Mouse (Mus musculus): ENCODE results near the gene Ankrd11. TPM values are rescaled to one million over a fixed set of nuclear protein-coding genes. Genes with fewer than 3 reads are reported as not detected.

Ankrd11 gene
- total and polyA plus RNA-seq, 2 experiments from 2014 or later: 75.9 to 96.6 TPM

DNA sequence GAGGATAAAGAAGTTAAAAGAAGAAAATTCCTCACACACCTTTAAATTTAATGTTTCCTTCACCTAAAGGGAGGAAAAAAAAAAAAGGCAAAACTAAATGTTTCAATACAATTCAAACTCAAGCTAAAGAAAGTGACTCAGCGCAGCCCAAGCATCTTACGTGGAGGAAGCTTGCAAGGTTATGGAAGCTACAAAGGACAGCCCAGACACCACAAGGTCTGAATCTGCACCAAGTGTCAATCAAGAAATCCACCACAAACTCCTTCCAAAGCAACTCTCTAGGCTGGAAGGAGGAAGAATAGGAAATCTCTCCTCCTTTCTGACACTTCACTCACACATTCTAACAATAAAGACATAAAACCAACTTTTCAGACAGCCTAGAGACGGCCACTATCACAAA lies 62.7 kb downstream of the Ankrd11 start:
- Histone ChIP-seq H3K9ac (replicated peaks; ENCODE audit: low read length) (no peak overlapping the region), H3K27ac (no peak overlapping the region), H3K4me3 (ENCODE audit: low read length) (no peak overlapping the region), H3K4me2 (ENCODE audit: low read depth, low read length) (no peak overlapping the region), H3K36me3 (ENCODE audit: insufficient read depth, low read length) (no peaks in the 10 kb centered on the region), H3K4me1 (ENCODE audit: insufficient read depth, low read length) (peaks cover 5% of the 10 kb centered on the region; the same call in 1 of the 2 replicates), H3K27me3 (ENCODE audit: insufficient read depth, low read length) (no peaks in the 10 kb centered on the region), H3K9me3 (ENCODE audit: low read length) (no peaks in the 10 kb centered on the region)
- TF ChIP-seq CTCF (IDR thresholded peaks at IDR 0.05; ENCODE audit: low read depth): no peak
- WGBS: 87% methylated on average over 3 of the region's 3 CpGs
- DNase-seq (ENCODE audit: low spot score) (no peak), ATAC-seq (no peak)

DNA sequence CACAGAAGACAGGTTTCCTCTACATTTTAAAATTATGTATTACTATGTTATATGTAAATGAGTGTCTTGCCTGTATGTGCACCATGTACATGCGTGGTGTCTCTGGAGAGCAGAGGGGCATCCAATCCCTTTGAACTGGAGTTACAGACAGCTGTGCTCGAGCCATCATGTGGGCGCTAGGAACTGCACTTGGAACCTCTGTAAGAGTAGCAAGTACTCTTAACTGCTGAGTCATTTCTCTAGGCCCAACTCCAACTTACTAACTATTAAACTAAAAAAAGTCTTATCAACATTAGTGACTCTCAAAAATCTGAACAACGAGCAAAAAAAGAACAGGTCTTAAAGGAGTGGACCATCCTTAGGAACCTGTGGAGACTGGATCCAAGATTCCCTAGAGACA lies 66.0 kb downstream of the Ankrd11 start:
- Histone ChIP-seq H3K27me3 (ENCODE audit: insufficient read depth, low read length) (no peaks in the 10 kb centered on the region), H3K4me2 (ENCODE audit: low read depth, low read length) (no peak overlapping the region), H3K27ac (no peak overlapping the region), H3K4me1 (ENCODE audit: insufficient read depth, low read length) (peaks cover 5% of the 10 kb centered on the region; the same call in 1 of the 2 replicates), H3K36me3 (ENCODE audit: insufficient read depth, low read length) (no peaks in the 10 kb centered on the region), H3K4me3 (ENCODE audit: low read length) (no peak overlapping the region), H3K9ac (replicated peaks; ENCODE audit: low read length) (no peak overlapping the region), H3K9me3 (ENCODE audit: low read length) (no peaks in the 10 kb centered on the region)
- 97% methylated on average over 4 of the region's 4 CpGs for WGBS
- DNase-seq (ENCODE audit: low spot score) (no peak), ATAC-seq (no peak)
- no peak for TF ChIP-seq CTCF (IDR thresholded peaks at IDR 0.05; ENCODE audit: low read depth)

DNA sequence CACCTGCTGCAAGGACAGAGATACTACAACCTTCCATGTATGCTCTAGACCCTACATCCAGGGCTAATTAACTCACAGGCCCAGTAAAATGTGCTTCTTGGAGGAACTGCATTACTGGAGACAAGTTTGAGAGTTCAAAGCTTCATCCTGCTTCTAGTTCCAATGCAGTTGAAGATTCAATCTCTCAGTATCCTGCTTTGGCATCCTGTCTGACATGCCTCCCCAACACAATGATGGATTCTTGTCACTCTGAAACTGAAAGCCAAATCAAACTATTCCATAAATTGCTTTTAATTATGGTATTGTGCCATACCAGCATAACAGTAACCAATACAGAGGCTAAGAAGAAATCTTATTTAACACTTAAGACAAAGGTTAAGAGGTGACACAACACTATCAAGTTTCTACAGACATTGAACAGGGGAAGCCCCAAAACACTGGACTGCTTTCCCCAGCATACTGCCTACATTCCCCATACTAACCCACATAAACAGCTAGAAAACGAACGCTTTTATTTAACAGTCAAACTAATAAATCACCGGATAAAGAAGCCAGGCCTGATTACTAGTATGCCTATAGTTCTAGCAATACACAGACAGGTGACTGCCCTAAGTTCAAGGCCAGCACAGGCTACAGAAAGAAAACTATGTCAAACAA lies 72.0 kb downstream of the Ankrd11 start:
- Histone ChIP-seq H3K4me2 (ENCODE audit: low read depth, low read length) (no peak overlapping the region), H3K36me3 (ENCODE audit: insufficient read depth, low read length) (no peaks in the 10 kb centered on the region), H3K27me3 (ENCODE audit: insufficient read depth, low read length) (no peaks in the 10 kb centered on the region), H3K4me1 (ENCODE audit: insufficient read depth, low read length) (no peaks in the 10 kb centered on the region), H3K4me3 (ENCODE audit: low read length) (no peak overlapping the region), H3K9ac (replicated peaks; ENCODE audit: low read length) (no peak overlapping the region), H3K27ac (no peak overlapping the region), H3K9me3 (ENCODE audit: low read length) (no peaks in the 10 kb centered on the region)
- ATAC-seq (no peak), DNase-seq (ENCODE audit: low spot score) (no peak)
- WGBS: 97% methylated on average over 3 of the region's 3 CpGs
- TF ChIP-seq CTCF (IDR thresholded peaks at IDR 0.05; ENCODE audit: low read depth): no peak

DNA sequence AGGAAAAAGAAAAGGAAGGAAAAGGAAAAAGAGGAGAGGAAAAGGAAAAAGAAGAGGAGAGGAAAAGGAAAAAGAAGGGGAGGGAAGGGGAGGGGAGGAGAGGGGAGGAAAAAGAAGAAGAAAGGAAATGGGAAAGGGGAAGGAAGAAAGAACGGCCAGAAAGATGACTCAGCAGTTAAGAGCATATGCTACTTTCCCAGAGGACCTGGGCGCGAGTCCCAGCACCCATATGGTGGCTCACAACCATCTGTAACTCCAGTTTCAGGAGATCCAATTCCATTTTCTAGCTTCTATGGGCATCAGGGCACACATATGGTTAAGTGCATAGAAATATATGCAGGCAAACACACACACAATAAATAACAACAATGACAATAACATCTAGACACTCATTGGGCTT lies 73.9 kb downstream of the Ankrd11 start:
- Histone ChIP-seq H3K36me3 (ENCODE audit: insufficient read depth, low read length) (no peaks in the 10 kb centered on the region), H3K4me3 (ENCODE audit: low read length) (no peak overlapping the region), H3K27ac (no peak overlapping the region), H3K9me3 (ENCODE audit: low read length) (no peaks in the 10 kb centered on the region), H3K4me2 (ENCODE audit: low read depth, low read length) (no peak overlapping the region), H3K4me1 (ENCODE audit: insufficient read depth, low read length) (no peaks in the 10 kb centered on the region), H3K27me3 (ENCODE audit: insufficient read depth, low read length) (no peaks in the 10 kb centered on the region), H3K9ac (replicated peaks; ENCODE audit: low read length) (no peak overlapping the region)
- 91% methylated on average over 3 of the region's 3 CpGs for WGBS
- ATAC-seq (no peak), DNase-seq (ENCODE audit: low spot score) (no peak)
- no peak for TF ChIP-seq CTCF (IDR thresholded peaks at IDR 0.05; ENCODE audit: low read depth)

DNA sequence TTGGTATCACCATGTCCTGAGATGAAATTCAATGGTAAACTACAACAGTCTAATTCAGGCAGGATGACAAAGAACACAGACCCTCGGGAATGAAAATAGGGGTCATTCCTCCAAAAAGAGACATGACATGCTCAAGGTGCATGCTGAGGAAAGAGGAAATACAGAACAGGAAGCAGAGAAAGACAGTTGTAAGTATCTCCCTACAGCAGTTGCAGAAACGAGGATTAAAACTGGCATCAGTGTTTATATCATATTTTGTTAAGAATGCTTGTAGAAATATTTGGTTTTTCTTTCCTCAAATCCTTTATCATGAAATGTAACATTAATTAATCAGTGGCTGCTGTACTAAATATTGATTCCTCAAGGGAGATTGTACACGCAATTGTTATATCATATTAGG lies 75.4 kb downstream of the Ankrd11 start:
- Histone ChIP-seq H3K27me3 (ENCODE audit: insufficient read depth, low read length) (no peaks in the 10 kb centered on the region), H3K36me3 (ENCODE audit: insufficient read depth, low read length) (no peaks in the 10 kb centered on the region), H3K4me3 (ENCODE audit: low read length) (no peak overlapping the region), H3K4me2 (ENCODE audit: low read depth, low read length) (no peak overlapping the region), H3K9me3 (ENCODE audit: low read length) (no peaks in the 10 kb centered on the region), H3K4me1 (ENCODE audit: insufficient read depth, low read length) (peaks cover 10% of the 10 kb centered on the region; the same call in 1 of the 2 replicates), H3K9ac (replicated peaks; ENCODE audit: low read length) (no peak overlapping the region), H3K27ac (no peak overlapping the region)
- no peak for DNase-seq (ENCODE audit: low spot score)
- no peak for TF ChIP-seq CTCF (IDR thresholded peaks at IDR 0.05; ENCODE audit: low read depth)
- no peak for ATAC-seq
- WGBS: 72% methylated on average over 3 of the region's 3 CpGs

DNA sequence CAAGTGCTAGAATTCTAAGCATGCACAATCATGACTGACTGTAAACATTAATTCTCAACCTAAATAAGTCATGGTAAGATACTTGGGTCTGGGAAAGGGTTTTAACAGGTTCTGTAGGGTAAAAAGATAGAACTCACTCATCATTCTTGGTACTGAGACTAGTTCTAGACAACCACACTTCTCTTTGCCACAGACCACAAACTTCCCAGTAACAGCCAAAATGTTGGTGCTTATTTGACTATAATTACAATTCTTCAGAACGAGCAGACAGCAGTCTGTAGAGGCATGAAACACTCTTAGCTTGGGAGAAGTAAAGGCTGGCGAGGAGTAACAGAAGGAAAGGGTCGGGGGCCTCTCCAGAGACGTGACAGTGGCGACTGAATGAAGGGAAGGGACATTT lies 80.0 kb downstream of the Ankrd11 start:
- Histone ChIP-seq H3K9ac (replicated peaks; ENCODE audit: low read length) (no peak overlapping the region), H3K4me1 (ENCODE audit: insufficient read depth, low read length) (peaks cover 10% of the 10 kb centered on the region; the same call in 1 of the 2 replicates), H3K4me3 (ENCODE audit: low read length) (no peak overlapping the region), H3K27me3 (ENCODE audit: insufficient read depth, low read length) (no peaks in the 10 kb centered on the region), H3K27ac (no peak overlapping the region), H3K9me3 (ENCODE audit: low read length) (no peaks in the 10 kb centered on the region), H3K36me3 (ENCODE audit: insufficient read depth, low read length) (no peaks in the 10 kb centered on the region), H3K4me2 (ENCODE audit: low read depth, low read length) (no peak overlapping the region)
- no peak for DNase-seq (ENCODE audit: low spot score)
- 52% methylated on average over 5 of the region's 5 CpGs for WGBS
- ATAC-seq: no peak
- TF ChIP-seq CTCF (IDR thresholded peaks at IDR 0.05; ENCODE audit: low read depth): no peak

DNA sequence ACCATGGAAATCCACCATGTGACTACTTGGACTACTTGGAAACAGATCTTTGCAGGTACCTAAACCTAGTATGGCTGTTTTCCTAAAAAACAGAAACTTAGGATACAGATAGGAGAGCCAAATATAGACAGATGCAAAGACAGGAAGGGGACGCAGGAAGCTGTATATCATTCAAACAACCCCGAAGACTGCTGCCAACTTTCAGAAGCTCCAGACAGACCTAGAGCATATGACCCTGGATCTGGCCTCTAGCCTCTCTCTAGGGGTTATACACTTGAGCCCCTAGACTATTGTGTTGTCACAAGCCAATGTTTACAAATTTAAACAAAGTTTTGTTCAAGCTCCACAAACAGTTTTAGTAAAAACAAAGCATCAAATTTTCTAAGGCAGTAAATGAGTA lies 80.6 kb downstream of the Ankrd11 start:
- Histone ChIP-seq H3K27me3 (ENCODE audit: insufficient read depth, low read length) (no peaks in the 10 kb centered on the region), H3K4me2 (ENCODE audit: low read depth, low read length) (no peak overlapping the region), H3K4me1 (ENCODE audit: insufficient read depth, low read length) (peaks cover 10% of the 10 kb centered on the region; the same call in 1 of the 2 replicates), H3K27ac (no peak overlapping the region), H3K36me3 (ENCODE audit: insufficient read depth, low read length) (no peaks in the 10 kb centered on the region), H3K9me3 (ENCODE audit: low read length) (no peaks in the 10 kb centered on the region), H3K9ac (replicated peaks; ENCODE audit: low read length) (no peak overlapping the region), H3K4me3 (ENCODE audit: low read length) (no peak overlapping the region)
- no peak for TF ChIP-seq CTCF (IDR thresholded peaks at IDR 0.05; ENCODE audit: low read depth)
- DNase-seq (ENCODE audit: low spot score): no peak
- ATAC-seq: no peak
- 72% methylated on average over 2 of the region's 2 CpGs for WGBS
